Mouse (Mus musculus): ENCODE measurements around the gene Gm6034. TPM values are rescaled to one million over a fixed set of nuclear protein-coding genes. Genes with fewer than 3 reads are reported as not detected.

Gm6034 gene
- polyA plus RNA-seq (2012; rRNA removed) = 0.10 TPM in 1 of 2 replicates, not detected in the other

GRCm38 (mm10) chr17:36042610-36043169 is at the start of gene Gm6034, which contains the start of gene H2-T22:
Gene Gm6034 (plus strand): TSS chr17:36042961.
Gene H2-T22 (minus strand): TSS chr17:36042747.

DNA sequence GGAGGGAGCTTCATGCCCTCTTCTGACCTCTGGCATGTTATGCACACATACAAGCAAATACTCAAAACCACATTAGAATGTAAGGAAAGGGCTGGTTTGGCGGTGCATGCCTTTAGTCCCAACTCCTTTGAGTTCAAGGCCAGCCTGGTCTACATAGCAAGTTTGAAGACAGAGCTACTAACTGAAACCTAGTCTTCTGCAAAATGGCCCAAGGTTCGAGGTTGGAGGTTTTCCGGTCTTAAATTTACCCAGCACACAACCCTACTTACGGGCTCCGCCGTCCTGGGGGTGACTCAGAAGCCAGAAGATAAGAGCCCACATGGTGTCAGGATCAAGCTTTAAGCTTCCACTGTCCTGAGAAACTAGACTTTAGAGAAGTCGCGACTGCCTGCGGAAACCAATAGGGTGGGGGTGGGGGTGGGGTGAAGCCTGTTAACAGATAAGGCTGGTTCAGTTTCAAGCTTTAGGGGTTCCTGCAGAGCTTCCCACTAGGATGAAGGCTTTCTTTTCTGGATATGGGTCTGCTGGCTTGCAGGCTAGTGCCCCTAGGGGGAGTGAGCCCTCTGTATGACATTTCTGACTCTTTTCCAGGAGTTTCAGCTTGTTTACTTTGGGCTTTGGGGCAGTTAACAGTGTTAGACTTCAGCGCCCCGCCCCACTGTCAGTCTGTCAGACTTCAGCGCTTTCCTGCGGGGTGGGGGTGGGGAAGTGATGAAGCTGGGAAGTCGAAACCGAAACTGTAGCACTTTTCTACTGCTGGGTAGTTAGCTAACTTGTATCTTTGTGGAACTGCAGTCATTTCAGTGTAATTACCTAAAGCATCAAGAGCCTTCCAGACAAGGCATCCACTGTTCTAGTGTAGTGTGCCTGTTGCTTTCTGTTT is 22.3 kb upstream of the Gm6034 start, which contains the start of gene H2-T24:
Gene H2-T24 (minus strand): TSS at position 370 of the 883 bp plus-strand sequence.

DNA sequence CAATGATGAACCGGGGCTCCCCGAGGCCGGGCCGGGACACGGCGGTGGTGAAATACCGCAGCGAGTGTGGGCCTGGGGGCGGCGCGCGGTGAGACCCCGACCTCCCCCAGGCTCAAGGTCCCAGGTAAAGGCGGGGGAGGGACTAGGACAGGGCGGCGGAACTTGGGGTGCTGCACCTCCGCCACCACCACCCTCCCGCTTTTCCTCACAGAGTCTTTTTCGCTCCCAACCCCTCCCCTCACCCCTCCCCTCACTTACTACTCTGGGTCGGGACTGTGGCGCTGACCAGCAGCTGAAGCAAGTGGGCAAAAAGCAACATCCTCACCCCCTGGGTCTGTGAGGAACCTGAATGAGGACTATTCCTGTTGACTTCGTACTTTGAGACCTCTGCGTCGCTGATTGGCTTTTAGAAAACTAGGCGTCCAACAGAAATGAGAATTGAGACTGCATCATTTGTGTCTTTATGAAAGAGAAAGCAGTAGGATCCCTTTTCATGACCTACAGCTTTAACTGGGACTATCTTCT is 10.3 kb upstream of the Gm6034 start, which contains the start of gene H2-T23:
Gene H2-T23 (minus strand): TSS at position 505 of the 525 bp plus-strand sequence.

GRCm38 (mm10) chr17:36058362-36058761 is 15.6 kb downstream of the Gm6034 start, which contains the start of gene Gm11127:
Gene Gm11127 (minus strand): TSS chr17:36058371.

Other genes with a start within 250 kb of the Gm6034 start
- gene Ier3, start 221.3 kb upstream of the Gm6034 start, polyA plus RNA-seq (2012; rRNA removed) = 16.2 and 17.0 TPM in 2 replicates
- 62.1 and 68.9 TPM in 2 replicates for gene Flot1, start 219.7 kb upstream of the Gm6034 start, polyA plus RNA-seq (2012; rRNA removed)
- 211 and 247 TPM in 2 replicates for gene Tubb5, start 204.7 kb upstream of the Gm6034 start, polyA plus RNA-seq (2012; rRNA removed)
- 4.2 and 5.1 TPM in 2 replicates for gene Mdc1, start 201.4 kb upstream of the Gm6034 start, polyA plus RNA-seq (2012; rRNA removed)
- gene Nrm, start 181.6 kb upstream of the Gm6034 start, polyA plus RNA-seq (2012; rRNA removed) = 25.2 and 32.0 TPM in 2 replicates
- 24.0 and 26.8 TPM in 2 replicates for gene Ppp1r18, start 177.4 kb upstream of the Gm6034 start, polyA plus RNA-seq (2012; rRNA removed)
- gene Dhx16, start 163.1 kb upstream of the Gm6034 start, polyA plus RNA-seq (2012; rRNA removed) = 52.0 and 61.3 TPM in 2 replicates
- gene 2310061I04Rik, start 145.5 kb upstream of the Gm6034 start, polyA plus RNA-seq (2012; rRNA removed) = 90.4 and 106 TPM in 2 replicates
- gene Atat1, start 132.9 kb upstream of the Gm6034 start, polyA plus RNA-seq (2012; rRNA removed) = 43.4 and 55.2 TPM in 2 replicates
- gene Mrps18b, start 126.6 kb upstream of the Gm6034 start, polyA plus RNA-seq (2012; rRNA removed) = 60.4 and 63.6 TPM in 2 replicates
- gene Ppp1r10, start 126.5 kb upstream of the Gm6034 start, polyA plus RNA-seq (2012; rRNA removed) = 37.3 and 41.4 TPM in 2 replicates
- gene Abcf1, start 73.2 kb upstream of the Gm6034 start, polyA plus RNA-seq (2012; rRNA removed) = 77.5 and 78.6 TPM in 2 replicates
- 25.3 and 28.3 TPM in 2 replicates for gene Gnl1, start 63.1 kb upstream of the Gm6034 start, polyA plus RNA-seq (2012; rRNA removed)
- gene Prr3, start 62.7 kb upstream of the Gm6034 start, polyA plus RNA-seq (2012; rRNA removed) = 7.6 and 8.0 TPM in 2 replicates
- 0.68 and 0.84 TPM in 2 replicates for gene H2-T24, start 22.4 kb upstream of the Gm6034 start, polyA plus RNA-seq (2012; rRNA removed)
- 331 and 384 TPM in 2 replicates for gene H2-T23, start 10.1 kb upstream of the Gm6034 start, polyA plus RNA-seq (2012; rRNA removed)
- 43.7 and 46.6 TPM in 2 replicates for gene H2-T22, start 214 bp upstream of the Gm6034 start, polyA plus RNA-seq (2012; rRNA removed)
- gene Gm11127, start 15.4 kb downstream of the Gm6034 start, polyA plus RNA-seq (2012; rRNA removed) = 0.09 and 0.37 TPM in 2 replicates
- 0.08 TPM in 1 of 2 replicates, not detected in the other for gene Gm19684, start 78.7 kb downstream of the Gm6034 start, polyA plus RNA-seq (2012; rRNA removed)
- 0.81 and 1.1 TPM in 2 replicates for gene Gm7030, start 86.5 kb downstream of the Gm6034 start, polyA plus RNA-seq (2012; rRNA removed)
- gene Gm8909, start 125.6 kb downstream of the Gm6034 start, polyA plus RNA-seq (2012; rRNA removed) = 6.6 and 15.8 TPM in 2 replicates
- 11.7 and 19.7 TPM in 2 replicates for gene H2-T3, start 147.3 kb downstream of the Gm6034 start, polyA plus RNA-seq (2012; rRNA removed)
- 114 and 130 TPM in 2 replicates for gene Rpp21, start 215.1 kb downstream of the Gm6034 start, polyA plus RNA-seq (2012; rRNA removed)
- 11.1 and 13.4 TPM in 2 replicates for gene Trim39, start 229.3 kb downstream of the Gm6034 start, polyA plus RNA-seq (2012; rRNA removed)
- not detected in 2 replicates for gene H2-M10.2, start 243.5 kb downstream of the Gm6034 start, polyA plus RNA-seq (2012; rRNA removed)

Measured in colon, adult 2 months (tissue).